Mouse (Mus musculus) myocyte (in vitro differentiated cells): ENCODE results near the gene Bnc1. TPM values are rescaled to one million over a fixed set of nuclear protein-coding genes. Genes with fewer than 3 reads are reported as not detected.

Experiments
- H3K27me3 ChIP-seq: one replicate; pipeline ENCODE4 v1.6.1; 2011; ENCODE audit not compliant: control insufficient read depth, insufficient read depth, insufficient read length
- H3K36me3 ChIP-seq: one replicate; pipeline ENCODE4 v1.6.1; 2011; ENCODE audit not compliant: control insufficient read depth, insufficient read depth
- H3K4me2 ChIP-seq: one replicate; pipeline ENCODE4 v1.6.1; 2011; ENCODE audit warnings: low read depth, control low read depth
- H3K4me3 ChIP-seq: one replicate; pipeline ENCODE4 v1.5.1; 2011; ENCODE audit warnings: mild to moderate bottlenecking, control low read depth, moderate library complexity
- H3K79me2 ChIP-seq: one replicate; pipeline ENCODE4 v1.6.1; 2011; ENCODE audit not compliant: control insufficient read depth, insufficient read depth
- H3ac ChIP-seq: one replicate; pipeline ENCODE4 v1.6.1; 2011; ENCODE audit not compliant: control insufficient read depth, insufficient read length
- CEBPB ChIP-seq: IDR thresholded peaks from 2 replicates; pipeline ENCODE4 v1.6.1; 2011; ENCODE audit warnings: mild to moderate bottlenecking, moderate library complexity; ENCODE audit not compliant: poor library complexity, insufficient read depth, severe bottlenecking
- E2F4 ChIP-seq: IDR thresholded peaks from one replicate; pipeline ENCODE4 v1.6.1; 2011; ENCODE audit warnings: mild to moderate bottlenecking, control low read depth, moderate library complexity; ENCODE audit not compliant: insufficient read depth
- MAX ChIP-seq: IDR thresholded peaks from one replicate; pipeline ENCODE4 v1.6.1; 2011; ENCODE audit warnings: low read depth, mild to moderate bottlenecking, control low read depth
- MYOD1 ChIP-seq, 3 experiments: IDR thresholded peaks; one replicate each; pipeline ENCODE4 v1.6.1; 2011; ENCODE audit warnings: control low read depth in 2 of 3, low read depth in 2 of 3, mild to moderate bottlenecking in 2 of 3, moderate library complexity in 1 of 3; ENCODE audit not compliant: insufficient read length in 2 of 3, control insufficient read depth in 1 of 3
- MYOG ChIP-seq, 3 experiments: IDR thresholded peaks; one replicate each; pipeline ENCODE4 v1.6.1; 2011; ENCODE audit warnings: control low read depth in 2 of 3, low read depth in 2 of 3, mild to moderate bottlenecking in 2 of 3; ENCODE audit not compliant: insufficient read length in 2 of 3, control insufficient read depth in 1 of 3, insufficient read depth in 1 of 3
- POLR2A ChIP-seq: IDR thresholded peaks from one replicate; pipeline ENCODE4 v1.6.1; 2011; ENCODE audit warnings: low read depth, mild to moderate bottlenecking, control low read depth, moderate library complexity; ENCODE audit not compliant: insufficient read length
- POLR2AphosphoS2 ChIP-seq: IDR thresholded peaks from one replicate; pipeline ENCODE4 v1.6.1; 2011; ENCODE audit warnings: low read depth, control low read depth; ENCODE audit not compliant: insufficient read length
- REST ChIP-seq: IDR thresholded peaks from one replicate; pipeline ENCODE4 v1.6.1; 2011; ENCODE audit warnings: mild to moderate bottlenecking, control low read depth, moderate library complexity; ENCODE audit not compliant: insufficient read depth, insufficient read length
- SRF ChIP-seq: IDR thresholded peaks from one replicate; pipeline ENCODE4 v1.6.1; 2011; ENCODE audit warnings: low read depth; ENCODE audit not compliant: control insufficient read depth, insufficient read length
- TCF12 ChIP-seq: IDR thresholded peaks from one replicate; pipeline ENCODE4 v1.6.1; 2011; ENCODE audit warnings: mild to moderate bottlenecking, control low read depth; ENCODE audit not compliant: poor library complexity, insufficient read depth, severe bottlenecking
- TCF3 ChIP-seq: IDR thresholded peaks from one replicate; pipeline ENCODE4 v1.6.1; 2011; ENCODE audit warnings: low read depth, control low read depth; ENCODE audit not compliant: insufficient read length
- USF1 ChIP-seq: IDR thresholded peaks from one replicate; pipeline ENCODE4 v1.6.1; 2011; ENCODE audit warnings: low read depth, mild to moderate bottlenecking, control low read depth, moderate library complexity
- polyA plus RNA-seq: library from polyadenylated mRNA; unstranded; fragments of >200 nt; fragmentation: generic; extraction: Trizol; gene quantifications from one replicate; pipeline ENCODE4 v1.2.1, GENCODE M21; 2012; ENCODE audit warnings: missing spikeins

The Bnc1 gene
- polyA plus RNA-seq, 1 experiment = 0.06 TPM

GRCm38 (mm10) chr7:81995975-81996374, 3.9 kb upstream of the Bnc1 start:
- Histone ChIP-seq H3ac (no peak overlapping the region), H3K4me3 (no peak overlapping the region), H3K79me2 (no peaks in the 10 kb centered on the region), H3K4me2 (no peak overlapping the region), H3K36me3 (no peaks in the 10 kb centered on the region), H3K27me3 (peaks cover 40% of the 10 kb centered on the region)
- TF ChIP-seq TCF12 (no peak), MAX (no peak), TCF3 (no peak), MYOD1 (IDR thresholded peaks at IDR 0.05; ENCODE audit: control insufficient read depth in 1 of 3, insufficient read length in 2 of 3, low read depth in 2 of 3) (no peak), E2F4 (no peak), SRF (no peak), MYOG (IDR thresholded peaks at IDR 0.05; ENCODE audit: control insufficient read depth in 1 of 3, insufficient read depth in 1 of 3, insufficient read length in 2 of 3, low read depth in 2 of 3) (no peak), POLR2A (no peak), CEBPB (no peak), REST (no peak), USF1 (no peak), POLR2AphosphoS2 (no peak)

GRCm38 (mm10) chr7:81995126-81995525, 3.0 kb upstream of the Bnc1 start:
- Histone ChIP-seq H3K4me3 (no peak overlapping the region), H3K79me2 (no peaks in the 10 kb centered on the region), H3K27me3 (peaks cover 40% of the 10 kb centered on the region), H3ac (no peak overlapping the region), H3K4me2 (no peak overlapping the region), H3K36me3 (no peaks in the 10 kb centered on the region)
- TF ChIP-seq MYOD1 (IDR thresholded peaks at IDR 0.05; ENCODE audit: control insufficient read depth in 1 of 3, insufficient read length in 2 of 3, low read depth in 2 of 3) (no peak), SRF (no peak), MYOG (IDR thresholded peaks at IDR 0.05; ENCODE audit: control insufficient read depth in 1 of 3, insufficient read depth in 1 of 3, insufficient read length in 2 of 3, low read depth in 2 of 3) (no peak), MAX (no peak), E2F4 (no peak), TCF3 (no peak), TCF12 (no peak), CEBPB (no peak), POLR2A (no peak), REST (no peak), USF1 (no peak), POLR2AphosphoS2 (no peak)

DNA sequence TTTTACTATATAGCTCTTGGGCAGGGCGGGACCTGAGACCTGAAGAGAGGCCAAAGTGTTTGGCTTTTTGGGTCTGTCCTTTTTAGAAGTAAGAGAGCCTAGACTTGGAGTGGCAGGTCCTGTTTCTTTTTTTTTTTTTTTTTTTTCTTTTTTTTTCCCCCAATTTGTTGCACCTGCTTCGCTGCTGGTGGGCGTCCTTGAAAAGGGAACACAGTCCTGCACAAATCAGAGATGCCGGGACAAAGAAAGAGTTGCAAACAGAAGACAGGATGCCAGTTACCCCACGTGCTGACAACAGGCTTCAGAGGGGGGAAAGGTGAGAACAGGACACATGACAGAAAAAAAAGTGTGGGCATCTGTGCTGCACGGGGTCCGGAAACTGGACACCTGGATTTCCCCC, 1.0 kb upstream of the Bnc1 start:
- no peaks in the 10 kb centered on the region for H3K79me2 ChIP-seq
- no peaks in the 10 kb centered on the region for H3K36me3 ChIP-seq
- no peak overlapping the region for H3K4me3 ChIP-seq
- peaks cover 39% of the 10 kb centered on the region for H3K27me3 ChIP-seq
- H3K4me2 ChIP-seq = no peak overlapping the region
- TF ChIP-seq POLR2AphosphoS2 (no peak), SRF (no peak), TCF3 (no peak), REST (no peak), MYOD1 (IDR thresholded peaks at IDR 0.05; ENCODE audit: control insufficient read depth in 1 of 3, insufficient read length in 2 of 3, low read depth in 2 of 3) (no peak), TCF12 (no peak), POLR2A (no peak), MYOG (IDR thresholded peaks at IDR 0.05; ENCODE audit: control insufficient read depth in 1 of 3, insufficient read depth in 1 of 3, insufficient read length in 2 of 3, low read depth in 2 of 3) (no peak), MAX (no peak), USF1 (no peak), E2F4 (no peak), CEBPB (no peak)
- no peak overlapping the region for H3ac ChIP-seq

- no peaks in the 10 kb centered on the region for H3K36me3 ChIP-seq
- no peak overlapping the region for H3ac ChIP-seq
- H3K27me3 ChIP-seq = peaks cover 42% of the 10 kb centered on the region
- TF ChIP-seq E2F4 (no peak), POLR2A (no peak), TCF3 (no peak), USF1 (no peak), MAX (no peak)
- no peaks in the 10 kb centered on the region for H3K79me2 ChIP-seq
- no peak overlapping the region for H3K4me3 ChIP-seq
- H3K4me2 ChIP-seq = no peak overlapping the region
These were observed 456 bp downstream of the Bnc1 start for GRCm38 (mm10) chr7:81991611-81992061.

GRCm38 (mm10) chr7:81991116-81991515, 976 bp downstream of the Bnc1 start:
- Histone ChIP-seq H3ac (no peak overlapping the region), H3K4me2 (no peak overlapping the region), H3K4me3 (no peak overlapping the region), H3K36me3 (no peaks in the 10 kb centered on the region), H3K27me3 (peaks cover 44% of the 10 kb centered on the region), H3K79me2 (no peaks in the 10 kb centered on the region)
- TF ChIP-seq POLR2A = no peak
- TF ChIP-seq TCF3 = no peak
- no peak for TF ChIP-seq MYOD1 (IDR thresholded peaks at IDR 0.05; ENCODE audit: control insufficient read depth in 1 of 3, insufficient read length in 2 of 3, low read depth in 2 of 3)
- TF ChIP-seq TCF12 = no peak
- no peak for TF ChIP-seq USF1
- TF ChIP-seq POLR2AphosphoS2 = no peak
- no peak for TF ChIP-seq MYOG (IDR thresholded peaks at IDR 0.05; ENCODE audit: control insufficient read depth in 1 of 3, insufficient read depth in 1 of 3, insufficient read length in 2 of 3, low read depth in 2 of 3)
- TF ChIP-seq MAX = no peak
- no peak for TF ChIP-seq CEBPB
- no peak for TF ChIP-seq E2F4
- no peak for TF ChIP-seq REST
- no peak for TF ChIP-seq SRF
